Mouse (Mus musculus) hindbrain, embryonic 10.5 days (tissue): ENCODE data around the gene Vstm2l. TPM values are rescaled to one million over a fixed set of nuclear protein-coding genes. Genes with fewer than 3 reads are reported as not detected.

ENCODE experiments used
- DNase-seq: peaks from one replicate; pipeline ENCODE4 v3.0.0-alpha.2; 2017; ENCODE audit warnings: low spot score
- H3K27ac ChIP-seq: fragments of 300-500 bp; sonication (generic); 2 replicates; pipeline ENCODE4 v1.5.1; 2016; ENCODE audit warnings: mild to moderate bottlenecking, moderate library complexity
- H3K27me3 ChIP-seq: fragments of 300-500 bp; sonication (generic); 2 replicates; pipeline ENCODE4 v1.6.1; 2016; ENCODE audit warnings: mild to moderate bottlenecking; ENCODE audit not compliant: poor library complexity, insufficient read depth, severe bottlenecking
- H3K36me3 ChIP-seq: fragments of 300-500 bp; sonication (generic); 2 replicates; pipeline ENCODE4 v1.6.1; 2016; ENCODE audit warnings: mild to moderate bottlenecking, moderate library complexity
- H3K4me1 ChIP-seq: fragments of 300-500 bp; sonication (generic); replicated peaks from 2 replicates; pipeline ENCODE4 v1.6.1; 2016; ENCODE audit warnings: mild to moderate bottlenecking
- H3K4me3 ChIP-seq: fragments of 300-500 bp; sonication (generic); 2 replicates; pipeline ENCODE4 v1.5.1; 2016; ENCODE audit warnings: mild to moderate bottlenecking, moderate library complexity
- H3K9me3 ChIP-seq: fragments of 300-500 bp; sonication (generic); 2 replicates; pipeline ENCODE4 v1.6.1; 2016; ENCODE audit warnings: mild to moderate bottlenecking, moderate library complexity
- WGBS: fragments of 180-500 bp; shearing (Covaris S2); methylation state at CpG from one replicate; pipeline ENCODE4 v1.1.7; 2016; 5-methylcytosine and 5-hydroxymethylcytosine counted together
- polyA plus RNA-seq: library from polyadenylated mRNA; unstranded; fragments of >200 nt; fragmentation: Nextera tagmentation; extraction: Ambion mirVana; gene quantifications from 2 replicates; pipeline ENCODE4 v1.2.1, GENCODE M21; 2016

Vstm2l gene
- polyA plus RNA-seq, 1 experiment from 2014 or later, result 3.2 TPM

- no peaks in the 10 kb centered on the region for H3K27me3 ChIP-seq
- H3K36me3 ChIP-seq, result peaks cover 48% of the 10 kb centered on the region
- no peak overlapping the region for H3K4me3 ChIP-seq
- WGBS, result 91% methylated on average over 4 of the region's 4 CpGs
- no peak overlapping the region for H3K27ac ChIP-seq
- no peaks in the 10 kb centered on the region for H3K9me3 ChIP-seq
- DNase-seq, result no peak
- peaks cover 6% of the 10 kb centered on the region for H3K4me1 ChIP-seq
Observed at GRCm38 (mm10) chr2:157983276-157983675, 68.8 kb downstream of the Vstm2l start.

DNA sequence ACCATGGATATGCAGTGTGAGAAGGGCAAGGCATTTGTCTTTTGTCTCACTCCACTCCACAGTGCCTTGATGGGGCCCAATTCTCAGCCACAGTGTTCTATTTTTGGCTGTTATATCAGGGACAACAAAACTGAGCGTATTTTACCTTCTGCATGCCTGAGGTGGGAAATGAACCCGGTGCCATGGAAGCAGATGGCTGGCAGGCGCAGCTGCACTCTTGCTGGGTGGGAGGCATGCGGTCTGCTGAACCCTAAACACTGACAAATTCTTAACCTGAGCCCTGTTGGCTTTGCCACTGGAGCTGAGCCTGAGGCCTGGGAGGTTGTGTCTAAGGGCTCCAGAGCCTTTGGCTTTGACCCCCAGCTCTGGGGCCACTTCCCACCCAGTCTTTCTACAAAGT, 71.2 kb downstream of the Vstm2l start:
- Histone ChIP-seq H3K4me1 (peaks cover 16% of the 10 kb centered on the region), H3K27ac (no peak overlapping the region), H3K9me3 (no peaks in the 10 kb centered on the region), H3K36me3 (peaks cover 56% of the 10 kb centered on the region), H3K27me3 (no peaks in the 10 kb centered on the region), H3K4me3 (no peak overlapping the region)
- whole genome bisulfite sequencing, result 92% methylated on average over 4 of the region's 4 CpGs
- DNase-seq, result no peak

GRCm38 (mm10) chr2:157986235-157986634, 71.8 kb downstream of the Vstm2l start:
- H3K27ac ChIP-seq, result peak overlapping the region; percentile 29; the same call in 1 of the 2 replicates
- H3K4me1 ChIP-seq, result peaks cover 16% of the 10 kb centered on the region
- DNase-seq, result no peak
- H3K4me3 ChIP-seq, result no peak overlapping the region
- 93% methylated on average over 6 of the region's 6 CpGs for WGBS
- H3K9me3 ChIP-seq, result no peaks in the 10 kb centered on the region
- no peaks in the 10 kb centered on the region for H3K27me3 ChIP-seq
- H3K36me3 ChIP-seq, result peaks cover 56% of the 10 kb centered on the region

DNA sequence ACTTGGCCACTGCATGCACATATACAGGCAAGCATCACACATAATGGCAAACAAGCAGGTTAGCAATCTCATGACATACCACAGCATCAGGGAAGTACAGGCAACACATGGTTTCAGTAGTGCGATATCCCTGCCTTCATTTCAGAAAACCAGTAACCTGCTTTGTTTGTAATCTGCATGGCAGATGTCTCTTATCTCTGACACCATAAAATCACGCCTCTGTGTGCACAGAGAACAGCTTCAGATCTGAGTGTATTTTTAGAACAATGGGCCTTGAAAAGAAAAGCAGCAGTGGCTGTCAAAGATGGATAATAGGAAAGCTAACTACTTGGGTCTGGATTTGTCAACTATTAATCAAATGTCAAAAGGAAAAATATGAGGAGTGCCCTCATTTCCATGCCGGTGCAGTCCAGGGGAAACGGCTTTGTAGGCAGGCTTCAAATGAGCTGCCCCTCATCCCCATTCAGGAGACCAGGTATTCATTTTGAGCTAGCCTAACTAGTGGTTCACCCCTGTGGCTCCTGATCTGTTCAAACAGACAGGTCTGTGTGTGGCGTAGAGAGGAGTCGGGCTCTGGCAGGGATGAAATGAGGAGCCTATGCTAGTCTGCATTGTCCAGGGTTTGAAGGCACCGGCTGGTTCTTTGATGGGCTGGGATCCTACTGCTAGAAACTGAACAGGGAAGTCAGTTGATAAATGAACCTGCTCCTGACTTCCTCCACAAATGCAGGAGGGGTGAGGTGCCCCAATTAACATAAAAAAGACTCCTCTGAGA, 74.2 kb downstream of the Vstm2l start:
- Histone ChIP-seq H3K9me3 (no peaks in the 10 kb centered on the region), H3K27me3 (no peaks in the 10 kb centered on the region), H3K27ac (no peak overlapping the region), H3K4me3 (no peak overlapping the region), H3K4me1 (peaks cover 16% of the 10 kb centered on the region), H3K36me3 (peaks cover 60% of the 10 kb centered on the region)
- no peak for DNase-seq
- WGBS, result 78% methylated on average over 7 of the region's 7 CpGs

- WGBS, result 85% methylated on average over 2 of the region's 2 CpGs
- Histone ChIP-seq H3K36me3 (peaks cover 73% of the 10 kb centered on the region), H3K27ac (no peak overlapping the region), H3K27me3 (no peaks in the 10 kb centered on the region), H3K4me1 (peaks cover 16% of the 10 kb centered on the region), H3K9me3 (no peaks in the 10 kb centered on the region), H3K4me3 (no peak overlapping the region)
- DNase-seq, result no peak
Observed at GRCm38 (mm10) chr2:157989946-157990345, 75.5 kb downstream of the Vstm2l start.

DNA sequence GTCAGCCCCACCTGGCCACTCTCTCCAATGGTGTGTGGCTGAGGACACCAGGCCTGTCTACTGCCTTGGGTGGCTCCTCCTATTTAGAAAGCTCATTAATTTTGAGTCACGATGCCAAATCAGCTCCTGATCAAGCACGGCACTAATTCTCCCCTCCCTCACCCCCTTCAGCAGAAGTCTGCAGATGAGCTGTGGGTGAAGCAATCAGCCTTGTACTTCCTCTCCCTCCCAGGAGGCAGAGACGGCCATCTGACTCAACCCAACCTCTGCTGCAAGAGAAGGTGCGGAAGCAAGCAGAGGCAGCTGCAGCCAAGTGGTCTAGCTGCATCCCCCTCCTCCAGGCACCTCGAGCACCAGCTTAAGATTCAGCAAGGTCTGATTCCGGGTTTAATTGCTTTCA, 76.6 kb downstream of the Vstm2l start:
- Histone ChIP-seq H3K27me3 (no peaks in the 10 kb centered on the region), H3K36me3 (peaks cover 80% of the 10 kb centered on the region), H3K27ac (no peak overlapping the region), H3K9me3 (no peaks in the 10 kb centered on the region), H3K4me1 (peaks cover 16% of the 10 kb centered on the region), H3K4me3 (no peak overlapping the region)
- WGBS, result 80% methylated on average over 6 of the region's 6 CpGs
- no peak for DNase-seq

DNA sequence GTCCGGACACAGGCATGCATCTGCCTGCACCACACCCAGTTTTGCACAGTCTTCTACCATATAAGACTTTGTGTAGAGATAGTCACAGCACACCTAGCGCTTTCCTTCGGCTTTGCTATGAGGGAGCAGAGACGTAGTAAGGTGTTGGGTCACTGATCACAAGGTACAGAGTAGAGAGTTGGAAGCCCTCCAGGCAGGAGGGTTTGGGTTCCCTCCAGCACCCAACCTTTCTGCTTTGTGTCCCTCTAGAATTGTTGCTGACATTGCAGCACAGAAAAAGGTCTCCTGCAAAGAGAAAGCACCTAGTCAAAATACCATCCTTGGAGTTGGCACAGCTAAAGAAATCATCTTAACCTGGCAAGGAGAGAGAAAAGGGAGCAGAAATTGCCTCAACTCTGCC, 78.0 kb downstream of the Vstm2l start:
- Histone ChIP-seq H3K4me3 (no peak overlapping the region), H3K36me3 (peaks cover 87% of the 10 kb centered on the region), H3K27me3 (no peaks in the 10 kb centered on the region), H3K9me3 (no peaks in the 10 kb centered on the region), H3K27ac (no peak overlapping the region), H3K4me1 (peaks cover 11% of the 10 kb centered on the region)
- no peak for DNase-seq
- 94% methylated on average over 4 of the region's 4 CpGs for WGBS

Other genes with a start within 250 kb of the Vstm2l start
- 93.4 and 95.9 TPM in 2 replicates for gene Ctnnbl1, start 177.3 kb upstream of the Vstm2l start, polyA plus RNA-seq
- gene Tti1, start 113.8 kb downstream of the Vstm2l start, polyA plus RNA-seq, result 36.5 and 39.7 TPM in 2 replicates
- 55.7 and 56.8 TPM in 2 replicates for gene Rprd1b, start 113.8 kb downstream of the Vstm2l start, polyA plus RNA-seq
- 7.5 and 10.2 TPM in 2 replicates for gene Tgm2, start 231.8 kb downstream of the Vstm2l start, polyA plus RNA-seq